Mouse (Mus musculus) stomach, embryonic 16.5 days (tissue): Measurements from ENCODE around the gene Srgap3. TPM values are rescaled to one million over a fixed set of nuclear protein-coding genes. Genes with fewer than 3 reads are reported as not detected.
"Not testable (repeated sequence)": the region's sequence is repeated elsewhere in the genome, so short reads cannot be mapped to it uniquely, and the experiment has no call there.

Experiments used
- ATAC-seq: fragments of 200-750 bp; cut with Nextera tagmentation; 2 replicates; pipeline ENCODE4 v1.8.0; 2017; ENCODE audit warnings: moderate number of reproducible peaks, moderate TSS enrichment; ENCODE audit not compliant: insufficient read depth, low FRiP score
- H3K27ac ChIP-seq: fragments of 300-500 bp; sonication (generic); 2 replicates; pipeline ENCODE4 v1.5.1; 2014; ENCODE audit warnings: low read length
- H3K27me3 ChIP-seq: fragments of 300-500 bp; sonication (generic); 2 replicates; pipeline ENCODE4 v1.6.1; 2014; ENCODE audit warnings: low read length, control low read depth, mixed read lengths; ENCODE audit not compliant: control insufficient read depth, insufficient read depth
- H3K36me3 ChIP-seq: fragments of 300-500 bp; sonication (generic); 2 replicates; pipeline ENCODE4 v1.6.1; 2014; ENCODE audit warnings: low read length; ENCODE audit not compliant: control insufficient read depth, insufficient read depth
- H3K4me1 ChIP-seq: fragments of 300-500 bp; sonication (generic); 2 replicates; pipeline ENCODE4 v1.6.1; 2014; ENCODE audit warnings: low read length, control low read depth, mixed read lengths; ENCODE audit not compliant: control insufficient read depth, insufficient read depth
- H3K4me2 ChIP-seq: fragments of 300-500 bp; sonication (generic); 2 replicates; pipeline ENCODE4 v1.6.1; 2014; ENCODE audit warnings: low read depth, low read length, mixed read lengths
- H3K4me3 ChIP-seq: fragments of 300-500 bp; sonication (generic); replicated peaks from 2 replicates; pipeline ENCODE4 v1.5.1; 2014; ENCODE audit warnings: mild to moderate bottlenecking, low read length
- H3K9ac ChIP-seq: fragments of 300-500 bp; sonication (generic); 2 replicates; pipeline ENCODE4 v1.6.1; 2014; ENCODE audit warnings: low read length
- H3K9me3 ChIP-seq: fragments of 300-500 bp; sonication (generic); replicated peaks from 2 replicates; pipeline ENCODE4 v1.6.1; 2016; ENCODE audit warnings: low read length, control low read depth; ENCODE audit not compliant: control insufficient read depth
- WGBS: fragments of 180-500 bp; shearing (Covaris S2); extraction: QIAGEN DNeasy Blood & Tissue Kit; methylation state at CpG from one replicate; pipeline ENCODE4 v1.1.7; 2014; 5-methylcytosine and 5-hydroxymethylcytosine counted together
- polyA plus RNA-seq: library from polyadenylated mRNA; unstranded; fragments of >200 nt; fragmentation: Nextera tagmentation; extraction: Ambion mirVana; gene quantifications from 2 replicates; pipeline ENCODE4 v1.2.1, GENCODE M21; 2015

Srgap3 gene
- polyA plus RNA-seq, 1 experiment from 2014 or later, result 6.9 TPM

- Histone ChIP-seq H3K27ac (no peak overlapping the region), H3K4me1 (peaks cover 15% of the 10 kb centered on the region), H3K9ac (no peak overlapping the region), H3K4me3 (no peak overlapping the region), H3K9me3 (no peaks in the 10 kb centered on the region), H3K4me2 (no peak overlapping the region), H3K36me3 (no peaks in the 10 kb centered on the region), H3K27me3 (no peaks in the 10 kb centered on the region)
- no peak for ATAC-seq
- 74% methylated on average over 11 of the region's 11 CpGs for WGBS
These were observed 85.4 kb downstream of the Srgap3 start for GRCm38 (mm10) chr6:112861351-112862297.

DNA sequence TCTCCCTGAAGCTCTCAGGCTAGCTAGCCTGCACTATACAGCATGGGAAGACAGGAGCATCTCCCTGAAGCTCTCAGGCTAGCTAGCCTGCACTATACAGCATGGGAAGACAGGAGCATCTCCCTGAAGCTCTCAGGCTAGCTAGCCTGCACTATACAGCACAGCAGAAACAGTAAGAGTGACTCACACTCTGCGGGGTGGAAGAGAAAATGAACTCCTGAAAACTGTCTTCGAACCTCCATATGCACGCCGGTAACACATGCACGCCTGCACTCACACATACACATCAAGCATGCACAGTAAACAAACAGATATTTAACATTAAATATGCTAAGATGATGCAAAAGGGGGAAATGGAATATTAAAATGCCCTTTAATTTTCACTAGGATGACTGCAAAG is 86.8 kb downstream of the Srgap3 start:
- WGBS, result 86% methylated on average over 5 of the region's 5 CpGs
- not testable (repeated sequence) for ATAC-seq, H3K36me3 ChIP-seq, H3K4me2 ChIP-seq, H3K9me3 ChIP-seq, H3K4me1 ChIP-seq, H3K4me3 ChIP-seq, H3K27me3 ChIP-seq, H3K9ac ChIP-seq, H3K27ac ChIP-seq

- ATAC-seq, result no peak
- no peaks in the 10 kb centered on the region for H3K4me1 ChIP-seq
- no peaks in the 10 kb centered on the region for H3K9me3 ChIP-seq
- no peak overlapping the region for H3K4me3 ChIP-seq
- WGBS, result 61% methylated on average over 6 of the region's 6 CpGs
- H3K27me3 ChIP-seq, result no peaks in the 10 kb centered on the region
- no peak overlapping the region for H3K9ac ChIP-seq
- no peak overlapping the region for H3K27ac ChIP-seq
- H3K36me3 ChIP-seq, result no peaks in the 10 kb centered on the region
- no peak overlapping the region for H3K4me2 ChIP-seq
These were observed 90.0 kb downstream of the Srgap3 start for GRCm38 (mm10) chr6:112857057-112857456.

GRCm38 (mm10) chr6:112855183-112855582 is 91.9 kb downstream of the Srgap3 start:
- WGBS, result 81% methylated on average over 6 of the region's 6 CpGs
- Histone ChIP-seq H3K9me3 (no peaks in the 10 kb centered on the region), H3K4me1 (no peaks in the 10 kb centered on the region), H3K27me3 (no peaks in the 10 kb centered on the region), H3K4me2 (no peak overlapping the region), H3K27ac (no peak overlapping the region), H3K36me3 (no peaks in the 10 kb centered on the region), H3K9ac (no peak overlapping the region), H3K4me3 (no peak overlapping the region)
- ATAC-seq, result no peak

DNA sequence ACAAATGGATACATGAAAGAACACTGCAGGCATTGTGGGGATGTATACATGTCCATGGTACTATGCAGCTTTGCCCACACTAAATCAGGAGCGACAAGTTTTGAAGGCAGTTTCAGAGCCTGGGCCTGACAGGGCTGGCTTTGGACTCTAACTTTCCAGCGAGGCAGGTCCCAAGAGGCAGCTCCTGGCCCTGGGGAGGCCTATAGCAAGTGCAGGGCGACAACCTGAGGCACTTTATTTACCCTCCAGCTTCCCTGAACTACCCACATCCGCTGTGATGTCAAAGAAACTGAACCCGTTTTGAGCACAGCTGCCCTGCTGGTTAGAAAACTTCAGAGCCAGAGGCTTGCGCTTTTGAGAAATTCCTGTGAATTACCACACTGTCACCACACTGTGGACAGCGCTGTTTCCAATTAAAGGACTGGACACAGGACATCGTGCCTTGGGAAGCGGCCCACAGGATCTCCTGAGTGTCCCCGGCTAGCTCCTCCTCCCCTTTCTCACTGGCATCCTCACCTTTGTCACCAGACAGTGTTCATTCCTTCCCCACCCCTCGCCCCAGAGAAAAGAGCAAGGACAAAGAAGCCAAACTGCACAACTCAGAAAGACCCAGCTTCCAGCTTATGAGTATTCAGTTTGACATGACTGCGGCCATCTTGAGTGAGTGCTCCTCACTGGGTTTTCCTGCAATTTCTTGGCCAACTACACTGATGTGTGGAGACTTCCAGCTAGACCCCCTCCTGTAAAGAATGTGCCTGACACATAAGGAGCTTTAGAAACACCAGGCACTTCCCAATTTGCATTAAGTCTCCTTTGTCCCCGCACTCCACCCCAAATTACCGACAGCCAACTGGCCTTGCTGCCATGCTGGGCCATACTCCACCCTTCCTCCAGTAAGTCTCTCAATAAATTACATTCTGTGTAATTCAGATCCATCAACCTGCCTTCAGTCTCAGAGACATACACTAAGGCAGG is 94.5 kb downstream of the Srgap3 start:
- Histone ChIP-seq H3K4me1 (no peaks in the 10 kb centered on the region), H3K4me3 (no peak overlapping the region), H3K4me2 (no peak overlapping the region), H3K9me3 (no peaks in the 10 kb centered on the region), H3K36me3 (no peaks in the 10 kb centered on the region), H3K9ac (no peak overlapping the region), H3K27ac (no peak overlapping the region), H3K27me3 (no peaks in the 10 kb centered on the region)
- WGBS, result 70% methylated on average over 14 of the region's 14 CpGs
- ATAC-seq, result no peak

GRCm38 (mm10) chr6:112850745-112851144 is 96.3 kb downstream of the Srgap3 start:
- 46% methylated on average over 5 of the region's 5 CpGs for WGBS
- no peak overlapping the region for H3K9ac ChIP-seq
- no peak for ATAC-seq
- H3K27ac ChIP-seq, result no peak overlapping the region
- no peaks in the 10 kb centered on the region for H3K4me1 ChIP-seq
- H3K4me2 ChIP-seq, result no peak overlapping the region
- no peaks in the 10 kb centered on the region for H3K27me3 ChIP-seq
- H3K36me3 ChIP-seq, result no peaks in the 10 kb centered on the region
- H3K9me3 ChIP-seq, result no peaks in the 10 kb centered on the region
- H3K4me3 ChIP-seq, result no peak overlapping the region

DNA sequence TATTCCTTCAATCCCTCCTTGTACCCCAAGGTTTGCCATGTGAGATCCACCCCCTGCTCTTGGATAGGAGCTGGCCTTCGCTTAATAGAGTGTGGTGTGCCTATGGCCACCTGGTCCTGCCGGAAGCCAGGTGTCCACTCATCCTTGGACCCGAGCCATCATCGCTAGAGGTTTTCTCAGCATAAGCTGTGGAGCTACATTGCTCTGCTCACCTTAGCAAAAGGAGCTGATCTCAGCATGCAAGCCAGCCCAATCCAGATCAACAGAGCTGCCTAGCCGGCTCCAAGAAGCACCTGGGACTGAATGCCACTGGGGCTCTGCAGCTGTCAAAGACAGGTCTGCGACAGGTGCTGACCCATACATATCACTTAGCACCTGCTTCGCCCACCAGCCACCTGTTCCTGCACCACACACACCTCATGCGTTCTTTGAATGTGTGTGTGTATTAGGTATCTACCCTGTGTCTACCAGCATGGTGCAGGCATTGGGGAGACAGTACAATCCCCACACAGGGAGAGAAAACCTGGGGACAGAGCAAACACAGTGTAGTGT is 98.4 kb downstream of the Srgap3 start:
- H3K27ac ChIP-seq, result no peak overlapping the region
- no peaks in the 10 kb centered on the region for H3K9me3 ChIP-seq
- no peak overlapping the region for H3K4me2 ChIP-seq
- H3K4me1 ChIP-seq, result no peaks in the 10 kb centered on the region
- H3K36me3 ChIP-seq, result no peaks in the 10 kb centered on the region
- H3K27me3 ChIP-seq, result no peaks in the 10 kb centered on the region
- ATAC-seq, result no peak
- no peak overlapping the region for H3K9ac ChIP-seq
- WGBS, result 85% methylated on average over 8 of the region's 8 CpGs
- H3K4me3 ChIP-seq, result no peak overlapping the region

GRCm38 (mm10) chr6:112846863-112847262 is 100.2 kb downstream of the Srgap3 start:
- Histone ChIP-seq H3K4me3 (no peak overlapping the region), H3K4me2 (no peak overlapping the region), H3K36me3 (no peaks in the 10 kb centered on the region), H3K9ac (no peak overlapping the region), H3K27ac (no peak overlapping the region), H3K9me3 (no peaks in the 10 kb centered on the region), H3K4me1 (peaks cover 4% of the 10 kb centered on the region), H3K27me3 (no peaks in the 10 kb centered on the region)
- no peak for ATAC-seq
- WGBS, result 88% methylated on average over 9 of the region's 9 CpGs
